Mouse (Mus musculus): ENCODE results near the gene Hbp1.

DNA sequence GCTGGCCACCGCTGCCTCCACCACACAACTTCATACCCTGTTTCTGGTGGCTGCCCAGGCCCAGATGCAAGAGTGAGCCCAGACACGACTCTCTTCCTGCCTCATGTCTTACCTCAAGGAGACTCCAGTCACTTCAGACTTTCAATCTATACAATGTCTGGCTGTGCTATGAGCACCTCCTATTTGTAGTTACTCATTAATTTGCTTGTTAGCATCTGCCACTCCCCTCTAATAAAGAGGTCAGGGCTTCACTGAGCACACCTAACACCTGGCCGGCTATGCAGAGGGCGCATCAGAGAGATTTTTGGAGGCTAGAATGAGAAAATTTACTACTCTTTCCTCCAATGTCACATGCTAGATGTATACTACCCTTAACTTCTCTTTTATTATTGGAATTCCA is 40.2 kb upstream of the Hbp1 start:
- no peak for TF ChIP-seq POLR2A (IDR thresholded peaks at IDR 0.05; ENCODE audit: control insufficient read depth, extremely low read depth, insufficient read depth, low read length, poor library complexity)
- TF ChIP-seq CTCF (IDR thresholded peaks at IDR 0.05; ENCODE audit: borderline replicate concordance, control insufficient read depth, extremely low read depth, insufficient read depth, low read length, poor library complexity) = no peak

Data from thymus, adult 2 months (tissue).